Mouse (Mus musculus) liver, postnatal 0 days (tissue): ENCODE results near the gene St7. TPM values are rescaled to one million over a fixed set of nuclear protein-coding genes. Genes with fewer than 3 reads are reported as not detected.
A peak's percentile ranks its signal among the peaks of the same experiment; 100 is the strongest.
"Not testable (repeated sequence)": the region's sequence is repeated elsewhere in the genome, so short reads cannot be mapped to it uniquely, and the experiment has no call there.

Source experiments
- ATAC-seq: fragments of 200-750 bp; cut with Nextera tagmentation; 2 replicates; pipeline ENCODE4 v1.8.0; 2017; ENCODE audit warnings: mild to moderate bottlenecking, moderate library complexity
- DNase-seq: peaks from one replicate; pipeline ENCODE4 v3.0.0-alpha.2; 2016
- H3K27ac ChIP-seq: fragments of 300-500 bp; sonication (generic); 2 replicates; pipeline ENCODE4 v1.5.1; 2014; ENCODE audit warnings: antibody characterized with exemption, moderate library complexity, mild to moderate bottlenecking, low read depth
- H3K27me3 ChIP-seq: fragments of 300-500 bp; sonication (generic); 2 replicates; pipeline ENCODE4 v1.6.1; 2014; ENCODE audit warnings: low read length, control low read depth, mixed read lengths; ENCODE audit not compliant: insufficient read depth
- H3K36me3 ChIP-seq: fragments of 300-500 bp; sonication (generic); replicated peaks from 2 replicates; pipeline ENCODE4 v1.6.1; 2014; ENCODE audit warnings: mild to moderate bottlenecking, control low read depth, low read length, moderate library complexity, mixed read lengths; ENCODE audit not compliant: insufficient read depth
- H3K4me1 ChIP-seq: fragments of 300-500 bp; sonication (generic); 2 replicates; pipeline ENCODE4 v1.6.1; 2014; ENCODE audit warnings: antibody characterized with exemption, mild to moderate bottlenecking, control low read depth; ENCODE audit not compliant: insufficient read depth
- H3K4me2 ChIP-seq: fragments of 300-500 bp; sonication (generic); 2 replicates; pipeline ENCODE4 v1.6.1; 2014; ENCODE audit warnings: low read depth, mild to moderate bottlenecking, low read length, moderate library complexity, mixed read lengths
- H3K4me3 ChIP-seq: fragments of 300-500 bp; sonication (generic); 2 replicates; pipeline ENCODE4 v1.5.1; 2014; ENCODE audit warnings: low read depth, low read length
- H3K9ac ChIP-seq: fragments of 300-500 bp; sonication (generic); replicated peaks from 2 replicates; pipeline ENCODE4 v1.6.1; 2014; ENCODE audit warnings: mild to moderate bottlenecking, moderate library complexity
- H3K9me3 ChIP-seq: fragments of 300-500 bp; sonication (generic); 2 replicates; pipeline ENCODE4 v1.6.1; 2016; ENCODE audit warnings: mild to moderate bottlenecking, control low read depth, low read length, mixed read lengths
- CTCF ChIP-seq: sonication (generic); IDR thresholded peaks from 2 replicates; pipeline ENCODE4 v1.5.1; 2016; ENCODE audit warnings: antibody characterized with exemption, low read depth
- EP300 ChIP-seq: IDR thresholded peaks from 2 replicates; pipeline ENCODE4 v1.6.1; 2016; ENCODE audit warnings: antibody characterized with exemption, low read depth, mild to moderate bottlenecking
- WGBS: fragments of 180-500 bp; shearing (Covaris S2); extraction: QIAGEN DNeasy Blood & Tissue Kit; methylation state at CpG from one replicate; pipeline ENCODE4 v1.1.7; 2014; ENCODE audit not compliant: insufficient replicate concordance; 5-methylcytosine and 5-hydroxymethylcytosine counted together
- polyA plus RNA-seq: library from polyadenylated mRNA; unstranded; fragments of >200 nt; fragmentation: Nextera tagmentation; extraction: Ambion mirVana; gene quantifications from 2 replicates; pipeline ENCODE4 v1.2.1, GENCODE M21; 2015

The St7 gene
- polyA plus RNA-seq, 1 experiment from 2014 or later = 11.0 TPM

DNA sequence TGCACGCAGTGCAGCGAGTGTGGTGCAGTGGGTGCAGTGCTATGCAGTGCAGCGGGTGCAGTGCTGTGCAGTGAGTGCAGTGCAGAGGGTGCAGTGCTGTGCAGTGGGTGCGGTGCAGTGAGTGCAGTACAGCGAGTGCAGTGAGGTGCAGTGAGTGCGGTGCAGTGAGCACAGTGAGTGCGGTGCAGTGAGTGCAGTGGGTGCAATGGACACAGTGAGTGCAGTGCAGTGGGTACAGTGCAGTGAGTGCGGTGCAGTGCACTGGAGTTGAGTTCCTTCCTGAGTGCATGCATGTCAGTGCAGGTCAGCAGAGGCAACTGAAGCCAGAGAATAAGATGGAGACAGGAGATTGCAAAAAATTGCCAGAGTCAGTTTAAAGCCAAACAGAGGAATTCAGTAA, 10.9 kb upstream of the St7 start:
- peaks cover 18% of the 10 kb centered on the region for H3K4me1 ChIP-seq
- no peaks in the 10 kb centered on the region for H3K27me3 ChIP-seq
- H3K4me3 ChIP-seq = no peak overlapping the region
- 96% methylated on average over 8 of the region's 8 CpGs for WGBS
- H3K4me2 ChIP-seq = no peak overlapping the region
- H3K27ac ChIP-seq = no peak overlapping the region
- no peak for DNase-seq
- H3K9ac ChIP-seq = no peak overlapping the region
- no peak for ATAC-seq
- no peaks in the 10 kb centered on the region for H3K9me3 ChIP-seq
- TF ChIP-seq EP300 = no peak
- TF ChIP-seq CTCF = no peak
- no peaks in the 10 kb centered on the region for H3K36me3 ChIP-seq

DNA sequence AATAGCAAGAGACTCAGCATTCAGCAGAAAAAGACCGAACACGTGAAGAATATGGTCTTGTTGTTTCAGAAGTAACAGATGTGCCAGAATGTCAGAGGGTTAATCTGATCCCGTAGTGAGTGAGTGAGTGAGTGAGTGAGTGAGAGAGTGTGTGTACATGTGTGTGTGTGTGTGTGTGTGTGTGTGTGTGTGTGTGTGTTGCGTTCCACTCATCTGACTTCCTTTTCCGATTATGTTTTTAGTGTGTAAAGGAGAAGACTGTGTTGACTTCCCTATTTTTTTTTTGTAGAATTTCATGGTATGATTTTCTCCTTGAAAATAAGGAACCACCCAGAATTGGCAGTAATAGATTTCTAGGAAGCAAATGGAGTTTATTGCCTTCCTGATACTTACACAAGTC, 4.1 kb upstream of the St7 start:
- DNase-seq (no peak), ATAC-seq (no peak)
- Histone ChIP-seq H3K4me1 (peaks cover 18% of the 10 kb centered on the region), H3K4me2 (no peak overlapping the region), H3K4me3 (no peak overlapping the region), H3K9ac (no peak overlapping the region), H3K27ac (no peak overlapping the region), H3K9me3 (no peaks in the 10 kb centered on the region), H3K36me3 (no peaks in the 10 kb centered on the region), H3K27me3 (no peaks in the 10 kb centered on the region)
- TF ChIP-seq EP300 (no peak), CTCF (no peak)
- 44% methylated on average over 5 of the region's 5 CpGs for WGBS

DNA sequence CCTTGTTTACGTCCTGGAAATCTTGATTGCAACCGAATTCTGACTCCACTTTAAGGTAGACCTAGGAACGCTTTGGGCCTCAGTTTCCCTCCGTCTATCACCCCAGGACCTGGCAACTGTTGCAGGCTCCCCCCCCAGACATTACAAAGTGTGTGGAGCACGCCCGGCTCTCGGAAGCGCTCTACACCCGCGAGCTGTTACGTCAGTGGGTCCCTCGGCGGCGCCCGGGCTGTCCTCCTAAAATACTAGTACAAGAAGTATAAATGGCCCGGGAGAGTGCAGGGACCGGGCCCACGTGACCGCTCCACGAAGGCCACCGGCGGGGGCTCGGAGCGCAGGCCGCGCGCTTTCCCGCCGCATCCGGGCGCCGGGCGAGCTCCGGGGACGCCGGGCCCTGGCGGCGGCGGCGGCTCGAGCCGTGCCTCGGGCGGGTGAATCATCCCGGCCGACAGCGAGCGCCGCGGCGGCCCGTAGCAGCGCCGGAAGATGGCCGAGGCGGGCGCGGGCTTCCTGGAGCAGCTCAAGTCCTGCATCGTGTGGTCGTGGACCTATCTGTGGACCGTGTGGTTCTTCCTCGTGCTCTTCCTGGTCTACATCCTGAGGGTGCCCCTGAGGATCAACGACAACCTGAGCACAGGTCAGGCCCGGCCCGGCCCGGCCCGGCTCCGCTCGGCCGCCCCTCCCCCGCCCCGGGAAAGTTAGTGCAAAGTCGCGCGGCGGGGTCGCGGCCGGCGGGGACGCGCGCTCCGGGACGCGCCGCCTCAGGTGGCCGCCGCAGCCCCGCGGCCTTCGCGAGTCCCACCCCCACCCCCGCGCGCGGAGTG, 1.2 kb downstream of the St7 start:
- 4% methylated on average over 64 of the region's 97 CpGs for WGBS
- peak; percentile 81 for DNase-seq
- H3K4me3 ChIP-seq = peak overlapping the region; percentile 92
- H3K27ac ChIP-seq = peak overlapping the region; percentile 97
- no peaks in the 10 kb centered on the region for H3K9me3 ChIP-seq
- H3K9ac ChIP-seq = peak overlapping the region; percentile 96
- H3K4me1 ChIP-seq = peaks cover 30% of the 10 kb centered on the region
- peak; percentile 85 for ATAC-seq
- no peak for TF ChIP-seq CTCF
- no peaks in the 10 kb centered on the region for H3K36me3 ChIP-seq
- peak overlapping the region; percentile 77 for H3K4me2 ChIP-seq
- no peaks in the 10 kb centered on the region for H3K27me3 ChIP-seq

DNA sequence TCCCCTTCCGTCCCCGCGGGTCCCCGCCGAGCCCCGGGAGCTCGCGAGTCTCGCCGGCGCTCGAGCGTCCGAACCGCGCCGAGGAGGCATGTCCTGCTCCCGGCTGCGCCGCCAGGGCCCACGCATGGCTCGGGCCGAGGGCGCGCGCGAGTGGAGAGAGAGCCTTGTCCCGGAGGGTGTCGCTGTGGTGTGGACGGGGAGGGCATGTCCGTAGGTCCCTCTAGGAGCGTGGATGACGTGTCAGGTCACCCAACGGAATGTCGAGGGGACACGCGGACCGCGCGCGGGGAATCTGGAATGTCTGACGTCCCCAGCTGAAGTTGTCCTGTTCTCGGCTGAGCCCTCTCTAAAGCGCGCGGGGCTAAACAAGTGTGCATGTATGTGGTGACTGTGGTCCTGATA, 1.8 kb downstream of the St7 start:
- peak overlapping the region; percentile 96 for H3K9ac ChIP-seq
- H3K27me3 ChIP-seq = no peaks in the 10 kb centered on the region
- peak overlapping the region; percentile 92 for H3K4me3 ChIP-seq
- no peaks in the 10 kb centered on the region for H3K36me3 ChIP-seq
- DNase-seq = peak; percentile 82
- peak; percentile 85 for ATAC-seq
- H3K4me2 ChIP-seq = peak overlapping the region; percentile 77
- peak overlapping the region; percentile 97 for H3K27ac ChIP-seq
- 0% methylated on average over 46 of the region's 46 CpGs for WGBS
- peaks cover 30% of the 10 kb centered on the region for H3K4me1 ChIP-seq
- no peaks in the 10 kb centered on the region for H3K9me3 ChIP-seq
- peak; percentile 65 for TF ChIP-seq CTCF
- no peak for TF ChIP-seq EP300

DNA sequence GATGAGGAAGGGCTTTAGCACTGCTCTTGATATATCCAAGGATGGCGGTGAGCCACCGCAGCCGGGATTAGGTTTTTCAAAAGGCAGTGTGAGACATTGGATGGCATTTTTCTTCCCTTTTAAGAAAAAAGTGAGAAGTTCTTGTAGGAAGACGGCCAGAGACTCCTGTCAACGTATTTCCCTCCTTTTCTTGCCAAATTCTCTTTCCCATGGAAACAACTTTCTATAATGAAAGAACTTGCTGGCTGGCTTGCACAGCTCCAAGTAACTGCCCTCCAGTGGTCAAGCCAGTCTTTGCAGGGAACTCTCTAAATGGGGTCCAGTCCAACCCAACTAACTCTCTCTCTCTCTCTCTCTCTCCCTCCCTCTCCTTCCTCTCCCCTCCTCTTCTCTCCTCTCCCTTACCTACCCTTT, 3.6 kb downstream of the St7 start:
- ATAC-seq = no peak
- DNase-seq = peak; percentile 65
- WGBS = 57% methylated on average over 5 of the region's 5 CpGs
- Histone ChIP-seq H3K4me1 (peaks cover 35% of the 10 kb centered on the region), H3K4me3 (no peak overlapping the region), H3K9me3 (no peaks in the 10 kb centered on the region), H3K4me2 (peak overlapping the region; percentile 10), H3K27ac (no peak overlapping the region), H3K36me3 (no peaks in the 10 kb centered on the region), H3K9ac (no peak overlapping the region), H3K27me3 (no peaks in the 10 kb centered on the region)
- TF ChIP-seq CTCF (peak; percentile 76), EP300 (no peak)

DNA sequence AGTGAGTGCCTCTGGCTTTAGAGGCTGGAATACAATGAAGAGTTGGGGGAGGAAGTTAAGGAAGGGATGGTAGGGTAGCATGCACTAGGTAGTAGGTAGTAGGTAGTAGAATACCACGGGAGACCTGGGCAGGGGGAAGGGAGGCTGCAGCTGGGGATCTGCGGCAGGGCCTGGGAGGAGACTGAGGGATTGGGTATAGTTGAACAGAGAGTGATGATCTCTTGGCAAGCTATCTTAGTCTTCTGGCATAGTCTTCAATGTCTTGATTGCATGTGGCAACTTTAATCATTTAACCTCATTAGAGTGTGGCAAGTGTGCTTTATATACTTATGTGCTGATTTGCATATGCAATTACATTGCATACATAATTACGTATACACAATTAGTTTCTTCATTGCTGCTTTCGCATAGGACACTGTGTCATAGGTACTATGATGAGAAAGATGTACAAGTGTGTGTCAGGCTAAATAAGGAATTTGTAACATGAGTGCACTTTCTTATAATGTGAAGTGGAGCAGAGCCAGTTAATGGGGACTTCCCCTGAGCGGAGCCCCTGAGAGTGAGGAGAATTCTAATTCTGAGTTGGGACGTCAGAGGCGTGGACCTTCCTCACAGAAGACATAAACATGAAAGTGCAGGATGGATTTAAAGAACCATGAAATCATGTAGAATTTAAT, 8.3 kb downstream of the St7 start:
- TF ChIP-seq CTCF = no peak
- Histone ChIP-seq H3K9ac (no peak overlapping the region), H3K9me3 (no peaks in the 10 kb centered on the region), H3K4me1 (peaks cover 11% of the 10 kb centered on the region), H3K27ac (no peak overlapping the region), H3K4me3 (no peak overlapping the region), H3K4me2 (no peak overlapping the region), H3K36me3 (no peaks in the 10 kb centered on the region), H3K27me3 (no peaks in the 10 kb centered on the region)
- DNase-seq (no peak), ATAC-seq (no peak)
- 80% methylated on average over 7 of the region's 7 CpGs for WGBS

DNA sequence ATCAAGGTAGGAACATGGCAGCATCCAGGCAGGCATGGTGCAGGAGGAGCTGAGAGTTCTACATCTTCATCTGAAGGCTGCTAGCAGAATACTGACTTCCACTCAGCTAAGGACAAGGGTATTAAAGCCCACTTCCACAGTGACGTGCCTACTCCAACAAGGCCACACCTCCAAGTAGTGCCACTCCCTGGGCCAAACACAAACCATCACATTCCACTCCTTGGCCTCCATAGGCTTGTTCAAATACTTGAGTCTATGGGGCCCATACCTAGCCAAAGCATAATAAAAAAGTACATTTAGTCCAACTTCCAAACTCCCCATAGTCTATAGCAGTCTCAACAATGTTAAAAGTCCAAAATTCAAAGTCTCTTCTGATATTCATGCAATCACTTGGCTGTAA, 11.3 kb downstream of the St7 start:
- peaks cover 13% of the 10 kb centered on the region for H3K4me1 ChIP-seq
- not testable (repeated sequence) for H3K27ac ChIP-seq, H3K4me3 ChIP-seq, H3K4me2 ChIP-seq, H3K27me3 ChIP-seq, DNase-seq, H3K36me3 ChIP-seq, H3K9ac ChIP-seq, H3K9me3 ChIP-seq, ATAC-seq
- 75% methylated on average over 1 of the region's 1 CpGs for WGBS
